Mouse (Mus musculus) ovary, adult 10 weeks (tissue): Measurements from ENCODE around the gene Ptprg. TPM values are rescaled to one million over a fixed set of nuclear protein-coding genes. Genes with fewer than 3 reads are reported as not detected.

Experiments used
- polyA plus RNA-seq: library from polyadenylated mRNA; stranded (reverse); fragments of 350-450 nt; fragmentation: Illumina TruSeq; extraction: RNeasy Lipid Tissue Mini Kit (QIAGEN cat#74804); gene quantifications from one replicate; pipeline ENCODE4 v1.2.3, GENCODE M21; 2014

The Ptprg gene
- 154 TPM for polyA plus RNA-seq

DNA sequence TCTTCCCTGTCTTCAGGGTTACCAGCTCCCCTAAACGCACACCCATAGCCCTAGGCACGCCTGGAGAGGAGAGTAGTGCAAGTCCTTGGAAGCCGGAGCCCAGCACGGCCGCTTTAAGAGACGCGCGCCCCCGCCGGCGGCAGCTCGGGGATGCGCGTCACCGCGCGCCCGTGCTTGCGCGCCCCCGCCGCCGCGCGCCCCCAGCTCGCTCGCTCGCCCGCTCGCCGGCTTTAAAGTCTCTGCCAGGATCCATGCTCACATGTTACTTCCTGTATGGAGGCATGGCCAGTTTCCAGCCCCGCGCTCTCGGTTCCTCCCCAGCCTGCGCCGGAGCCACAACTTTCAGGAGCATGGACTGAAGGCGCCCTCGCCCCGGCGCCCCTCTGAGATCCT, at the start of gene Ptprg:
Gene Ptprg, plus strand, starts transcription at position 260 of the 393 bp plus-strand sequence.

DNA sequence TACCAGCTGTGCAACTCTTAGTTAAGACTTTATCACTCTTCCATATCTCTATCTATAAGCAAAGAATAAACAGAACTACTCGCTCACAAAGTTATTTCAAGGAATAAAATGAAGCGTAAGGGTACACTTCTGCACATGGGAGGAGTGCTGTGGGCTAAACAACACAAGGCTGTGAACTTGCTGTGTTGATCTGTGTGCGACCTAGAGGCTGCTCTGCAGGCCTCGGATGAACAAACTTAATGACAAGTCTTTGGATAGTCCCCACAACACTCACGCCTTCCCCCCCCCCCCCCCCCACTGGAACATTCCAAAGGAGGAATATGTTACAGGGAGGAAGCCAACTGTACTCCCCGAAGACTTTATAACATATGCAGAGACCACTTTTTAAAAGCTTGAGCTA, 730.3 kb downstream of the Ptprg start, which contains the start of gene Gm49355:
Gene Gm49355, plus strand, starts transcription at position 336 of the 400 bp plus-strand sequence.

DNA sequence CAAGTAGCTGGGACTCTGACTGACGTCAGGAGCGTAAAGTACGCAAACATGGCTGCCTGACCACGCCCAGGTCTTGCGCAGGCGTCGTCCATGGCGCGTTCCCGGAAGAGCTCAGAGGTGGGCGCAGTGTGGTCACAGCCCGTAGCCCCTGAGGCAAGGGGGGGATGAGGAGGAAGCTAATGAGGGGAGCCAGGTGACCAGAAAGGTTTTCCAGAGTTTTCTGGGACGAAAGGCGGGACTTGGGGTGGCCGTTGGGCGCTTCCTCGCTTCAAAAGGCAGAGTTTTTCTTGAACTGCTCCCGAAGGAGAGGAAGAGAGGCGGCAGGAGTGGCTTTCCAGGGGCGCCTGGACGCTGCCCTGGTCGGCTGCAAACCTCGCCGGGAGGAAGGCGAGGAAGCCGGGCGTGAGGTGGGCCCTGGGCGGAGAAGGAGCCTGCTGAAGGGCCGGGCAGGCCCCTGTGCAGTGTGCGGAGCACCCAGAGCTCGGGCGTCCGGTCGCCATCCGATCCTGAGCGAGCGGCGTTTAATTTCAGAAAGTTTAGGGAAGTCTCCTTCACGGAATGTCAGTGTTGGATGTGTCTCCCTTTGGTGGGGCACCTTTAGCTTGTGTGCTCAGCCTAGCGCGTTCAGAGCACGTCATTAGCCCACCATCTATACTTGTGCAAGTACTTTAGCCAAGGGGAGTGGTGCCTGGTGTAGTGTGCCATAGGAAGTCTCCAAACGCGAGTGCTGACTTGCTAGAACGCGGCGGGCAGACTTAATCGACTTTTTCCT, 731.0 kb downstream of the Ptprg start, which contains the start of gene 3830406C13Rik:
Gene 3830406C13Rik, plus strand, starts transcription at position 33 of the 772 bp plus-strand sequence.

Other genes starting within 250 kb of the Ptprg start
- gene Gm3839, start 196.8 kb upstream of the Ptprg start, polyA plus RNA-seq, result 1.5 TPM